Mouse (Mus musculus) kidney, embryonic 15.5 days (tissue): ENCODE data around the gene Amd1. TPM values are rescaled to one million over a fixed set of nuclear protein-coding genes. Genes with fewer than 3 reads are reported as not detected.
"Not testable (repeated sequence)": the region's sequence is repeated elsewhere in the genome, so short reads cannot be mapped to it uniquely, and the experiment has no call there.

ENCODE experiments used
- ATAC-seq: fragments of 200-750 bp; cut with Nextera tagmentation; replicated peaks from 2 replicates; pipeline ENCODE4 v1.8.0; 2017; ENCODE audit warnings: moderate TSS enrichment; ENCODE audit not compliant: low FRiP score
- H3K27ac ChIP-seq: fragments of 300-500 bp; sonication (generic); 2 replicates; pipeline ENCODE4 v1.5.1; 2015; ENCODE audit warnings: mild to moderate bottlenecking, inconsistent platforms
- H3K27me3 ChIP-seq: fragments of 300-500 bp; sonication (generic); 2 replicates; pipeline ENCODE4 v1.6.1; 2015; ENCODE audit warnings: inconsistent platforms
- H3K36me3 ChIP-seq: fragments of 300-500 bp; sonication (generic); 2 replicates; pipeline ENCODE4 v1.6.1; 2015; ENCODE audit warnings: inconsistent platforms
- H3K4me1 ChIP-seq: fragments of 300-500 bp; sonication (generic); 2 replicates; pipeline ENCODE4 v1.6.1; 2015; ENCODE audit warnings: inconsistent platforms
- H3K4me2 ChIP-seq: fragments of 300-500 bp; sonication (generic); 2 replicates; pipeline ENCODE4 v1.6.1; 2015; ENCODE audit warnings: moderate library complexity, mild to moderate bottlenecking, inconsistent platforms
- H3K4me3 ChIP-seq: fragments of 300-500 bp; sonication (generic); replicated peaks from 2 replicates; pipeline ENCODE4 v1.5.1; 2015; ENCODE audit warnings: mild to moderate bottlenecking, inconsistent platforms
- H3K9ac ChIP-seq: fragments of 300-500 bp; sonication (generic); 2 replicates; pipeline ENCODE4 v1.6.1; 2015; ENCODE audit warnings: mild to moderate bottlenecking, inconsistent platforms
- H3K9me3 ChIP-seq: fragments of 300-500 bp; sonication (generic); replicated peaks from 2 replicates; pipeline ENCODE4 v1.6.1; 2016; ENCODE audit warnings: inconsistent platforms
- WGBS: fragments of 180-500 bp; shearing (Covaris S2); methylation state at CpG from one replicate; pipeline ENCODE4 v1.1.7; 2015; ENCODE audit warnings: mixed read lengths; 5-methylcytosine and 5-hydroxymethylcytosine counted together
- polyA plus RNA-seq: library from polyadenylated mRNA; unstranded; fragments of >200 nt; fragmentation: Nextera tagmentation; extraction: Ambion mirVana; gene quantifications from 2 replicates; pipeline ENCODE4 v1.2.1, GENCODE M21; 2015

Amd1 gene
- polyA plus RNA-seq, 1 experiment from 2014 or later, result 64.6 TPM

DNA sequence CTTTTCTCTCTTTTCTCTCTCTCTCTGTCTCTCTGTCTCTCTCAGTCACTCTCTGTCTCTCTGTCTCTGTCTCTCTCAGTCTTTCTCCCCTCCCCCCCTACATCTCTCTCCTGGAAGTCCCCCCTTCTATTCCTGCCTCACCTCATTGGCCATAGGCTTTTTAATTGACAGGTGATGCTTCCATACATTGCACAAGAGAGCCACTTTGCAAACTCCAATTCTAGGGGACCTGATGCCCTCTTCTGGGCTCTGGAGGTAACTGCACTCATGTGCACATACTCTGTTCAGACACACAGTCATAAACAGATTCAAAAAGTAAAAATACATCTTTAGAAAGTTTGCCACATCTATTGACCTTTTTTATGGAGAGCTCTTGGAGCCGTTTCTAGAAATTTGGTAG lies 28.3 kb upstream of the Amd1 start:
- Histone ChIP-seq H3K9ac (no peak overlapping the region), H3K36me3 (no peaks in the 10 kb centered on the region), H3K4me3 (no peak overlapping the region), H3K4me1 (no peaks in the 10 kb centered on the region), H3K9me3 (no peaks in the 10 kb centered on the region), H3K4me2 (no peak overlapping the region), H3K27ac (no peak overlapping the region), H3K27me3 (no peaks in the 10 kb centered on the region)
- ATAC-seq, result no peak
- 74% methylated on average over 1 of the region's 1 CpGs for WGBS

DNA sequence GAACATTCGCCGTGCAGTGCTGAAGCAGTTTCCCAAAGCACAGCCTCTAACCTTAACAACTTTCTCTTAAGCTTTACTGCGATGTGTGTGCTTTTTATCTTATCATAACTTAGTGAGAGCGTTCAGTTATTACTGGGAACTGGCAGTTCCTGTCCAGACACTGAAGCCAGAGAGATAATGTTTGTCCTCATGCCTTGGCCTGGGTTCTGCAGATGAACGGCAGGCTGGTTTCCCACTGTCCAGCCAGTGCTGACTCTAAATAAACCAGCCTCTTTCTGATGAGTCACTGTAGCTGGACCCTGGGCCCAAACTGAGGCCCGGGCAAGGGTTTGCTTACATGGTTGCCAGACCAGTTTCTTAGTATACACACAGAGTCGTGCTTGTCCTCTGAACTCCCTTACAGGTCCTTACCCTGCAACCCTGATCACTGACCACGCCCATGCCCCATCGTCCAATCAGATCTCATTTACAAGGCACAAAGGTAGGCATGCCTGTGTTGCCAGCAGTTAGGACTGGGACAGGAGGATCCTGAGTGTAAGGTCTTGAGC lies 26.1 kb upstream of the Amd1 start:
- no peaks in the 10 kb centered on the region for H3K9me3 ChIP-seq
- no peaks in the 10 kb centered on the region for H3K36me3 ChIP-seq
- H3K4me3 ChIP-seq, result no peak overlapping the region
- H3K4me1 ChIP-seq, result no peaks in the 10 kb centered on the region
- WGBS, result 75% methylated on average over 9 of the region's 9 CpGs
- no peaks in the 10 kb centered on the region for H3K27me3 ChIP-seq
- no peak overlapping the region for H3K9ac ChIP-seq
- H3K27ac ChIP-seq, result no peak overlapping the region
- H3K4me2 ChIP-seq, result no peak overlapping the region
- ATAC-seq, result no peak

DNA sequence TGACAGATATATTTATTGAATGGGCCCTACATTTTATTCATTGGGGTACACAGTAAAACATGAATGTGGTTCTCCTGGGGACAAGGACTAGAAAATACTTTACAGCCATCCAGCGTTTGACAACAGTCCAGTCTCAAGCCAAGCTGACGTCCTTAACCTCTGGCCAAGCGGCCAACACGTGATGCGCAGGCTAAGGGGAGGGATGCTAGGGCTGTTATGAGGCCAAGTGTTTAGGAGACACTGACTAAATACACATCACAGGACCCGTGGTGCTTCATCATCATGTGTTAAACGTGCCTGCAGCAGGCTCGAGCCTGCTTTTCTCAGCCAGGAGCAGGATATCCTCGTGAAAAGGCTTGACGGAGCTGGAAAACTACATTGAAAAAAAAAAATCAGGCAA lies 18.3 kb upstream of the Amd1 start:
- H3K4me2 ChIP-seq, result no peak overlapping the region
- no peaks in the 10 kb centered on the region for H3K36me3 ChIP-seq
- no peaks in the 10 kb centered on the region for H3K27me3 ChIP-seq
- H3K4me1 ChIP-seq, result 0 out of 2 replicates have a peak, but pooled peaks cover 2% of the 10 kb centered on the region
- H3K27ac ChIP-seq, result no peak overlapping the region
- no peak overlapping the region for H3K9ac ChIP-seq
- no peak for ATAC-seq
- 0 out of 2 replicates have a peak, but pooled peaks cover 4% of the 10 kb centered on the region for H3K9me3 ChIP-seq
- H3K4me3 ChIP-seq, result no peak overlapping the region
- WGBS, result 89% methylated on average over 10 of the region's 10 CpGs

DNA sequence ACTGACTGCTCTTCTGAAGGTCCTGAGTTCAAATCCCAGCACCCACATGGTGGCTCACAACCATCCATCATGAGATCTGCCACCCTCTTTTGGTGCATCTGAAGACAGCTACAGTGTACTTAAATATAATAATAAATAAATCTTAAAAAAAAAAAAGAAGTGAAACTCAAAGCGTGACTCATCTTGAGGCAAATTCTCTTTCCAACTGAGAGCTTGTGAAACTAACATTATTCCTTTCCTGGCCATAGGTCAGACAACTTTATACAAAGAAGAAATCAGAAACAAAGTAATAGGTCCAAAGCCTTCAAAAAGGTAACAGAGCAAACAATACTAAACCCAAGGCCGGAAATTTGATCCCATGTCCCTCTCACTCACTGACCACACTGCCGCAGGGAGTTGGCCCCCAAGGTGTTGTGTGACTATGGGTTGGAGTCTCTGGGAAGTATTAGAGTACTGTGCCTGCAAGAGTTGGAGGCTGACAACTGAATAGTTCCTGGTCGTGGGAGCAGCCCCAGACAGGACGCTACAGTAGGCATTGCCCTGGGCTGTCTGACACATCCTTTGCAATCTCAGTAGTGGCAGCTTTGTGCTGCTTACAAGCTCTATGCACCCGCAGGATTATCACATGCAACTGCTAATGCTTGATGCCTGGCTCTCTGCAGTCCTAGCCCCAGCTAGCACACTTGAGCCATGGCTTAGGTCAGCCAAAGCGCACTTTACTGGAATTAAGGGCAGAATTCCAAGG lies 15.0 kb upstream of the Amd1 start:
- Histone ChIP-seq H3K9me3 (0 out of 2 replicates have a peak, but pooled peaks cover 4% of the 10 kb centered on the region), H3K27me3 (no peaks in the 10 kb centered on the region), H3K36me3 (no peaks in the 10 kb centered on the region), H3K27ac (no peak overlapping the region), H3K4me1 (0 out of 2 replicates have a peak, but pooled peaks cover 2% of the 10 kb centered on the region), H3K4me2 (no peak overlapping the region), H3K4me3 (no peak overlapping the region), H3K9ac (no peak overlapping the region)
- ATAC-seq, result no peak
- WGBS, result 44% methylated on average over 7 of the region's 7 CpGs

DNA sequence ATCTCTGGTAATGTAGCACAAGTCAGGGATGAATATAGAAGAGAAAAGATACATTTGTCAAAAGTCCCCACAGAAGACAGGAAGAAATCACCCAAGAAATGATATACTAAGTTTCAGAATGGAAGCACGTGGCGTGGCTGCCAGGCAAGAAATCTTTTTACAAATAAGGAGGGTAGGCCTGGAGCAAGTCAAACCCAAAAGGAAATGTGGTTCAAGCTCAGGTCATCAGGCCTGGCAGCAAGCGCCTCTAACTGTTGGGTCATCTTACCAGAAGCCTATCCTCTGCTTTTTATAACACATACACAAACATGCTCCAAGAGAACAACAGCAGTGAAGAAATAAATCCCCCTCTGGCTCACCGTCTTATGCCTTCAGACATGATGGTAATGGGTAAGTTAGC lies 10.8 kb upstream of the Amd1 start:
- no peaks in the 10 kb centered on the region for H3K36me3 ChIP-seq
- 53% methylated on average over 4 of the region's 4 CpGs for WGBS
- H3K27me3 ChIP-seq, result no peaks in the 10 kb centered on the region
- no peak overlapping the region for H3K4me3 ChIP-seq
- no peak for ATAC-seq
- no peak overlapping the region for H3K9ac ChIP-seq
- 0 out of 2 replicates have a peak, but pooled peaks cover 2% of the 10 kb centered on the region for H3K4me1 ChIP-seq
- no peak overlapping the region for H3K4me2 ChIP-seq
- H3K9me3 ChIP-seq, result no peaks in the 10 kb centered on the region
- no peak overlapping the region for H3K27ac ChIP-seq

DNA sequence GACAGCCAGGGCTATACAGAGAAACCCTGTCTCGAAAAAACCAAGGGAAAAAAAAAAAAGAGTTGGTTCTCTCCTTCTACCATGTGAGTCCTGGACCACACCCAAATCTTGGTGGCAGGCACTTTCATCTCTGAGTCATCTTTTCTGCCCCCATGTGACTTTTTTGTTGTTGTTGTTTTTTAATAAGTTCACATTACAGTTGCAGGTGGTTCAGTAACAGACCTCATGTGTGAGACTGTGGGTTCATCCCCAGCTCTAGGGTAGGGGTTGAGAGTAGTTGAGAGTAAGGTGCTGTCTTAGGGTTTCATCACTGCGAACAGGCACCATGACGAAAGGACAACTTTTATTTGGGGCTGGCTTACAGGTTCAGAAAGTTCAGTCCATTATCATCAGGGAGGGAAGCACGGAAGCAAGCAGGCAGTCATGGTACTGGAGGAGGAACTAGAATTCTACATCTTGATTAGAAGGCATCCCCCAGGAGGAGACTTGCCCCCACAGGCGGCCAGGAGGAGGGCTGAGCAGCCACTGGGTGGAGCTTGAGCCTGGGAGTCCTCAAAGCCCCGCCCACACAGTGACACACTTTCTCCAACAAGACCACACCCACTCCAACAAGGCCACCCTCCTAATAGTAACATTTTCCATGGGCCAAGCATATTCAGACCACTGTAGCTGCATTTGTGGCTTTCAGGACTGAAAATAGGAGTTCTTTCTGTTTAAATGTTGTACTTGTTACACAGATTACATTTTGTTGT lies 8.1 kb upstream of the Amd1 start:
- WGBS, result 64% methylated on average over 6 of the region's 6 CpGs
- Histone ChIP-seq H3K9ac (no peak overlapping the region), H3K27me3 (no peaks in the 10 kb centered on the region), H3K4me2 (no peak overlapping the region), H3K4me3 (no peak overlapping the region), H3K27ac (no peak overlapping the region), H3K9me3 (0 out of 2 replicates have a peak, but pooled peaks cover 8% of the 10 kb centered on the region), H3K4me1 (no peaks in the 10 kb centered on the region), H3K36me3 (no peaks in the 10 kb centered on the region)
- ATAC-seq, result no peak

DNA sequence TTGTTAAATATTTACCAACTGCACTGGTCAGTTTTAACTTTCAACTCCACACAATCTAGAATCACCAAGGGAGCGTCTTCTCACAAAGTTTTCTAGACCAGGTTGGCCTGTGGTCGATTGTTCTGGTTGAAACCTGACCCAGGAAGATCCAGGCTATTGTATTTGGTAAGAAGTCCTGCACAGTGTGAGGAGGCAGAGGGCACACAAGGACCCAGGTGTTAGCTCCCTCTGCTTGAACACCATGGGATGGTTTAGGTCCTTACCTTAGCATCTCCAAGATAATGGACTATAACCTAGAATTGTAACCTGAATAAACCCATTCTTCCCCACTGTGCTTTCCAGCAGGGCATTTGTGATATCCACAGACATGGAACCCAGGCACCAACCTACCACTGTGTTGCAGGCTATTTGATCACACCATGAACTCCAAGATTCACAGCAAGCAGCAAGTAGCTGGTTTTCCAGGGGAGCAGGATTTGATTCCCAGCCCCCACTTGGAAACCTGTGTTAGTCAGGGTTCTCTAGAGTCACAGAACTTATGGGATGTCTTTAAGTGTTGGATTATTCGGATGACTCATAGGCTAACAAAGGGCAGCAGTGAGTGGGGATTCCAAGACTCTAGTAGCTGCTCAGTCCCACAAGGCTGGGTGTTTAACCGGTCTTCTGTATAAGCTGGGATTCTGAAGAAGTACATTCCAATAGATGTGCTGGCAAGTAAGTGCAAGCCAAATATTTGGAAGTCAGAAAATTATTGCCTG lies 6.0 kb upstream of the Amd1 start:
- WGBS, result 67% methylated on average over 4 of the region's 4 CpGs
- no peak for ATAC-seq

DNA sequence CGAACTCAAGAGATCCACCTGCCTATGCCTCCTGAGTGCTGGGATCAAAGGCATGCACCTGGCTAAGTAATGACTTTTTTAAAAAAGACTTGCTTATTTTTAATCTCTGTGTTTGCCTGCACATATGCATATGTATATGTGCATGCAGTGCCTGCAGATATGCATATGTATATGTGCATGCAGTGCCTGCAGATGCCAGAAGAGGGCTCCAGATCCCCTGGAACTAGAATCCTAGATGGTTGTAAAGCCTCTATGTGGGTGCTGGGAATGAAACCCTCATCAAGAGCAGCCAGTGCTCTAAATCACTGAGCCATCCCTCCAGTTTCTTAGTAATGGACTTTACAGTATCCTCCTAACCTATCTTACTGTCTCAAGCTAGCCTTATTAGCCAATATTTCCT lies 4.0 kb upstream of the Amd1 start:
- 88% methylated on average over 1 of the region's 1 CpGs for WGBS
- no peak overlapping the region for H3K4me2 ChIP-seq
- ATAC-seq, result no peak
- H3K27ac ChIP-seq, result no peak overlapping the region
- no peak overlapping the region for H3K9ac ChIP-seq
- H3K36me3 ChIP-seq, result no peaks in the 10 kb centered on the region
- 0 out of 2 replicates have a peak, but pooled peaks cover 5% of the 10 kb centered on the region for H3K4me1 ChIP-seq
- H3K27me3 ChIP-seq, result no peaks in the 10 kb centered on the region
- H3K4me3 ChIP-seq, result no peak overlapping the region
- 0 out of 2 replicates have a peak, but pooled peaks cover 8% of the 10 kb centered on the region for H3K9me3 ChIP-seq

More for the DNA sequence above, 6.0 kb upstream of the Amd1 start:
- H3K27me3 ChIP-seq, result no peaks in the 10 kb centered on the region
- H3K4me1 ChIP-seq, result 0 out of 2 replicates have a peak, but pooled peaks cover 2% of the 10 kb centered on the region
- H3K9me3 ChIP-seq, result 0 out of 2 replicates have a peak, but pooled peaks cover 8% of the 10 kb centered on the region
- no peak overlapping the region for H3K4me2 ChIP-seq
- H3K27ac ChIP-seq, result 0 out of 2 replicates have a peak overlapping the region, but pooled peaks have one; percentile 34
- H3K9ac ChIP-seq, result no peak overlapping the region
- no peaks in the 10 kb centered on the region for H3K36me3 ChIP-seq
- H3K4me3 ChIP-seq, result no peak overlapping the region

DNA sequence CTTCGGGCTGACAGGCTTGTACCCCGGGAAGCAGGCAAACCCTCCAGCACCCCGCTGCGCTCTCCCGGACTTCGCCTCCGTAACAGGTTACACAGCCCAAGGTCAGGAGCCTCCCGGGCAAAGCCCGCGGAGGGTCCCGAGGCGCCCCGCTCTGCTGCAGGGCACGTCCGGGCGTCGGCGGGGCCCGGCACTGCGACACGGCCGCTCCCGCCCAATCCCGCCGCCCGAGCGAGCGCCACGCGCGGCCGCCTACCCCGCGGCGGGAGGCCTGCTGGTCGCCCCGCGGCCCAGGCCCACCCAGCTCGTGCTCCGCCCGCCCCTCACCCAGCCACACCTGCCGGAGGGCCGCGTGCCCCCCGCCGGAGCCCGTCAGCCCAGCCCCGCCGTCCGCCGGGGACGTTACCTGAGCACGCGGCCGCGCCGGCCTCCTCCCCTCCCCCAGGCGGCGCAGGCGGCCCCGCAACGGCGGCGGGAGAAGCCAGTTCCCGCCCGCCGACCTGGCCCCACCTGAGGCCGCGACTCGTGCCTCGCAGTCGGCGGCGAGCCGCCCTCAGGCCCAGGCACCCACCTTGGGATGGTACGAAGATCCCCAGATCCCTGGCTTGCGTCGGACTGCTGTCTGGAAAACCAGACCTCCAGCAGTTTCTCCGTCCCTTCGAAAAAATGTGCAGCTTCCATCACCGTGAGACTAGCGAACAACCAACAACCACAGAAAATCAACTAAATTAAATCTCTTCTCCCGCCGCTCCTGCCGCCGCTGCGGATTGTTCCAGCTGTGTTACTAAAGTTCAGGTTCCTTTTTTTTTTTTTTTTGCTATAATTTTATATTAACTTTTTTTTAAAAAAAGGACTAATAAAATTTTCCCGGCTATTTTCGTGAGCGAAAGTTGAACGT lies 558 bp downstream of the Amd1 start:
- H3K4me1 ChIP-seq, result peaks cover 32% of the 10 kb centered on the region
- H3K27me3 ChIP-seq, H3K36me3 ChIP-seq, H3K9me3 ChIP-seq: not testable (repeated sequence)
- H3K9ac ChIP-seq, result peak overlapping the region; percentile 95
- 0% methylated on average over 55 of the region's 91 CpGs for WGBS
- peak overlapping the region; percentile 97 for H3K4me3 ChIP-seq
- ATAC-seq, result peak; percentile 26
- peak overlapping the region; percentile 95 for H3K27ac ChIP-seq
- H3K4me2 ChIP-seq, result peak overlapping the region; percentile 69

DNA sequence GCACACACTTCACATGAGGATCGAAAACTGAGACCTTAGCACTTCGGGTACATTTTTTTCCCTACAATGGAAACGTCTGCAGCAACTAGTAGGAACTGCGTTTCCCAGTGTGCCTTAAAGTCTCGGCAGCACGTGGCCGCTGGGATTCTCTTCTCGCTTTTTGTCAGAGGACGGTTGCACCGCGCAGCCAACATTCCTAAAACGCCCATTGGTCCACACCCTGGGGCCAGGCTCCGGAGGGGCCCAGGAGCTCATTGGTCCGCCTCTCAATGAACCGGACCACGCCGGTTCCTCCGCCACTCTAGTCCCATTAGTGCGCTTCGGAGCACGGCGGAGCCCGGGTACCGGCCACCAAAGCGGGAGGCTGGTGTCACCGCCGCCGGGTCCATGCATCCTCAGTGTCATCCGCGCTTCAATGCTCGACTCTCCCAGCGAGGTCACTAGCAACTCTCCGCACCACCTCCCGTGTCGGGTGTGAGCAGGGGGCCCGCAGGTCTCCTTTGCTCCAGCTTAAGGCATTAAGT lies 1.3 kb downstream of the Amd1 start:
- H3K36me3 ChIP-seq, result no peaks in the 10 kb centered on the region
- peak overlapping the region; percentile 95 for H3K9ac ChIP-seq
- no peaks in the 10 kb centered on the region for H3K9me3 ChIP-seq
- ATAC-seq, result peak; percentile 86
- H3K4me3 ChIP-seq, result peak overlapping the region; percentile 97
- H3K27me3 ChIP-seq, result no peaks in the 10 kb centered on the region
- peak overlapping the region; percentile 95 for H3K27ac ChIP-seq
- peak overlapping the region; percentile 69 for H3K4me2 ChIP-seq
- under 1% methylated on average over 36 of the region's 36 CpGs for WGBS
- peaks cover 32% of the 10 kb centered on the region for H3K4me1 ChIP-seq

DNA sequence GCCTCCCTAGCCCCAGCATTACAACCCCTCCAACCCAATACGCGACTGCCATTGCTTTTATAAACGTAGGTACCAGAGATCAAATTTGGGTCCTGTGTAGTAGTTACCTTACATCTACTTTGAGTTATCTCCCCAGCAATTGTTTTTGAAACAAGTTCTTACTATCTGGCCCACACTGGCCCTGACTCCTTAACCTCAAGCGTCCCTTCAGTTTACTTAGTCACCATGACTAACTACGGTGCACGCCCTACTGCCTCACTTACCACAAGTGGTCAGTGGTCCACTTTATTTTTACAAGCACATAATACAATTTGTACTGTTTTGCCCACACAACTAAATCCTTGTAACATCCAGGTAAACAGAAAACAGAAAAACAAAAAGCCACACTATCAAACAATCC lies 9.3 kb downstream of the Amd1 start:
- Histone ChIP-seq H3K4me1 (peaks cover 16% of the 10 kb centered on the region), H3K27me3 (no peaks in the 10 kb centered on the region), H3K4me2 (no peak overlapping the region), H3K9ac (no peak overlapping the region), H3K4me3 (no peak overlapping the region), H3K9me3 (no peaks in the 10 kb centered on the region), H3K27ac (no peak overlapping the region), H3K36me3 (peaks cover 47% of the 10 kb centered on the region)
- 91% methylated on average over 6 of the region's 6 CpGs for WGBS
- no peak for ATAC-seq
